Mouse (Mus musculus) limb, embryonic 13.5 days (tissue): Measurements from ENCODE around the gene Ager. TPM values are rescaled to one million over a fixed set of nuclear protein-coding genes. Genes with fewer than 3 reads are reported as not detected.

Experiments used
- polyA plus RNA-seq: library from polyadenylated mRNA; unstranded; fragments of >200 nt; fragmentation: Nextera tagmentation; extraction: Ambion mirVana; gene quantifications from 2 replicates; pipeline ENCODE4 v1.2.1, GENCODE M21; 2015

Ager gene
- polyA plus RNA-seq, 1 experiment from 2014 or later = 3.5 TPM

Other genes with a start within 250 kb of the Ager start
- gene Btnl2, start 243.0 kb upstream of the Ager start, polyA plus RNA-seq = 0.05 and 0.09 TPM in 2 replicates
- not detected in 2 replicates for gene Btnl1, start 220.7 kb upstream of the Ager start, polyA plus RNA-seq
- gene BC051142, start 199.0 kb upstream of the Ager start, polyA plus RNA-seq = 0.47 and 0.69 TPM in 2 replicates
- not detected in 2 replicates for gene Btnl4, start 120.5 kb upstream of the Ager start, polyA plus RNA-seq
- gene Btnl6, start 80.5 kb upstream of the Ager start, polyA plus RNA-seq = not detected in 2 replicates
- gene Notch4, start 33.6 kb upstream of the Ager start, polyA plus RNA-seq = 4.8 and 5.3 TPM in 2 replicates
- 4.0 and 5.8 TPM in 2 replicates for gene Gpsm3, start 8.1 kb upstream of the Ager start, polyA plus RNA-seq
- gene Pbx2, start 6.6 kb upstream of the Ager start, polyA plus RNA-seq = 17.6 and 18.9 TPM in 2 replicates
- gene Rnf5, start 5.8 kb downstream of the Ager start, polyA plus RNA-seq = 133 and 135 TPM in 2 replicates
- gene Agpat1, start 6.4 kb downstream of the Ager start, polyA plus RNA-seq = 52.9 and 58.4 TPM in 2 replicates
- 6.6 and 7.3 TPM in 2 replicates for gene Egfl8, start 18.1 kb downstream of the Ager start, polyA plus RNA-seq
- 22.8 and 24.4 TPM in 2 replicates for gene Ppt2, start 30.6 kb downstream of the Ager start, polyA plus RNA-seq
- 0.25 and 0.40 TPM in 2 replicates for gene Prrt1, start 31.7 kb downstream of the Ager start, polyA plus RNA-seq
- gene Fkbpl, start 46.9 kb downstream of the Ager start, polyA plus RNA-seq = 16.5 and 18.8 TPM in 2 replicates
- gene Atf6b, start 49.3 kb downstream of the Ager start, polyA plus RNA-seq = 97.6 and 99.6 TPM in 2 replicates
- 0.09 TPM in 2 replicates for gene Tnxb, start 72.7 kb downstream of the Ager start, polyA plus RNA-seq
- 0.06 and 0.17 TPM in 2 replicates for gene C4b, start 146.0 kb downstream of the Ager start, polyA plus RNA-seq
- 0.18 TPM in 1 of 2 replicates, not detected in the other for gene Cyp21a1, start 206.7 kb downstream of the Ager start, polyA plus RNA-seq
- gene Stk19, start 239.1 kb downstream of the Ager start, polyA plus RNA-seq = 28.2 and 28.7 TPM in 2 replicates
- gene Dxo, start 239.2 kb downstream of the Ager start, polyA plus RNA-seq = 62.8 and 74.3 TPM in 2 replicates